Mouse (Mus musculus) layer of hippocampus, postnatal 14 days (tissue): ENCODE measurements at regions not wholly inside any gene's neighbourhood (a gene's known extent, or its start where the extent isn't known, plus 50 kb on each side); places are given as distances from the start of the nearest gene placed in this dataset.

Experiments used
- DNase-seq, 2 experiments: peaks; one replicate each; pipeline ENCODE4 v3.0.0; 2021 to 2022; ENCODE audit warnings: low spot score in 2 of 2, mixed read lengths in 1 of 2

DNA sequence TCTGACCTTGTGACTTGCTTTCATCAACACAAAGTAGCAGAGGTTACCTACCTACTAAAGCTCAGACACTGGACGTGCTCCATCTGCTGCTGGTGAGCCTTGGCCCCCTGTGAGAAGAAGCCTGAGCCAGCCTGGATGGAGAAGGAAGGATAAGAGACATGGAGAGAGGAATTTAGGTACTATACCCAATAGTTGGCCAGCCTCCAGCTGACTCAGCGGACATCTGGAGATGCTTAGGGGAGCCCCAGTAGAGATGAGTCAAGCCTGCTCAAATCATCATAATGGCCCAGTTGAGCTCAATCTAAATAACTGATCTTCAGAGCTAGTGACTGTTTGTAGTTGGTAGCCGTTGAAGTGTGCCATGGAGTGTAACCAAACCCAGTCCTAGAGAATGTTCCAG, 53.7 kb upstream of the Ripply2 start:
- DNase-seq, result peak in 1 of 2 experiments; percentile 13

- peak in 1 of 2 experiments; percentile 31 for DNase-seq
Observed at GRCm38 (mm10) chr9:86957076-86957475, 58.3 kb upstream of the Ripply2 start.

GRCm38 (mm10) chr9:86955720-86956119, 59.6 kb upstream of the Ripply2 start:
- no peak for DNase-seq

GRCm38 (mm10) chr9:86951958-86952509, 63.3 kb upstream of the Ripply2 start:
- no peak for DNase-seq

- DNase-seq, result no peak
Observed at GRCm38 (mm10) chr9:86949885-86950284, 65.5 kb upstream of the Ripply2 start.

GRCm38 (mm10) chr9:86931196-86931595, 50.7 kb upstream of the Snap91 start:
- DNase-seq, result no peak
